Mouse (Mus musculus) WW6 (cell line): Measurements from ENCODE around the gene Fam50b.

Experiments
- DNase-seq: peaks from one replicate; pipeline ENCODE4 v3.0.0-alpha.2; 2013; ENCODE audit warnings: low read depth, low spot score

Fam50b gene

GRCm38 (mm10) chr13:34734686-34735085 is at the start of gene Fam50b:
Gene Fam50b, plus strand, starts transcription at chr13:34734850.
- no peak for DNase-seq

- no peak for DNase-seq
These were observed 49.5 kb upstream of the Fam50b start for GRCm38 (mm10) chr13:34685008-34685765.

GRCm38 (mm10) chr13:34691049-34691448 is 43.6 kb upstream of the Fam50b start:
- no peak for DNase-seq

GRCm38 (mm10) chr13:34693111-34693510 is 41.5 kb upstream of the Fam50b start:
- no peak for DNase-seq

GRCm38 (mm10) chr13:34696734-34697332 is 37.8 kb upstream of the Fam50b start:
- DNase-seq = no peak

- DNase-seq = no peak
These were observed 34.6 kb upstream of the Fam50b start for GRCm38 (mm10) chr13:34700091-34700490.

GRCm38 (mm10) chr13:34700630-34701029 is 34.0 kb upstream of the Fam50b start:
- no peak for DNase-seq

GRCm38 (mm10) chr13:34703301-34703700 is 31.3 kb upstream of the Fam50b start:
- DNase-seq = no peak

- DNase-seq = no peak
These were observed 30.9 kb upstream of the Fam50b start for GRCm38 (mm10) chr13:34703795-34704194.

- no peak for DNase-seq
These were observed 29.8 kb upstream of the Fam50b start for GRCm38 (mm10) chr13:34704835-34705234.

GRCm38 (mm10) chr13:34708955-34709354 is 25.7 kb upstream of the Fam50b start:
- no peak for DNase-seq

- DNase-seq = no peak
These were observed 25.1 kb upstream of the Fam50b start for GRCm38 (mm10) chr13:34709566-34709965.

GRCm38 (mm10) chr13:34711410-34711809 is 23.2 kb upstream of the Fam50b start:
- no peak for DNase-seq

GRCm38 (mm10) chr13:34712881-34713280 is 21.8 kb upstream of the Fam50b start:
- no peak for DNase-seq

GRCm38 (mm10) chr13:34715437-34715838 is 19.2 kb upstream of the Fam50b start:
- no peak for DNase-seq

GRCm38 (mm10) chr13:34724831-34725592 is 9.6 kb upstream of the Fam50b start:
- DNase-seq = no peak

- no peak for DNase-seq
These were observed 8.7 kb upstream of the Fam50b start for GRCm38 (mm10) chr13:34725800-34726476.

- DNase-seq = no peak
These were observed 8.2 kb upstream of the Fam50b start for GRCm38 (mm10) chr13:34726477-34726805.

GRCm38 (mm10) chr13:34727060-34727459 is 7.6 kb upstream of the Fam50b start:
- DNase-seq = no peak

GRCm38 (mm10) chr13:34731551-34731950 is 3.1 kb upstream of the Fam50b start:
- DNase-seq = no peak

- no peak for DNase-seq
These were observed 870 bp upstream of the Fam50b start for GRCm38 (mm10) chr13:34733780-34734179.
